Mouse (Mus musculus): Measurements from ENCODE around the gene Elf4. TPM values are rescaled to one million over a fixed set of nuclear protein-coding genes. Genes with fewer than 3 reads are reported as not detected.
"Not testable (repeated sequence)": the region's sequence is repeated elsewhere in the genome, so short reads cannot be mapped to it uniquely, and the experiment has no call there.

The Elf4 gene
- total RNA-seq, 4 experiments from 2014 or later = 11.1 to 18.4 (median 13.9) TPM

- not testable (repeated sequence) for DNase-seq
Measured at GRCm38 (mm10) chrX:48436082-48436481, 26.9 kb downstream of the Elf4 start.

- no peak for DNase-seq
Measured at GRCm38 (mm10) chrX:48435477-48435900, 27.4 kb downstream of the Elf4 start.

GRCm38 (mm10) chrX:48434251-48434650 is 28.7 kb downstream of the Elf4 start:
- DNase-seq = no peak

- no peak for DNase-seq
Measured at GRCm38 (mm10) chrX:48433527-48433899, 29.4 kb downstream of the Elf4 start.

GRCm38 (mm10) chrX:48432599-48433526 is 30.1 kb downstream of the Elf4 start:
- no peak for DNase-seq

GRCm38 (mm10) chrX:48429538-48429937 is 33.4 kb downstream of the Elf4 start:
- DNase-seq = no peak

GRCm38 (mm10) chrX:48429100-48429499 is 33.8 kb downstream of the Elf4 start:
- DNase-seq = no peak

GRCm38 (mm10) chrX:48428642-48429041 is 34.3 kb downstream of the Elf4 start:
- DNase-seq = no peak

- DNase-seq = no peak
Measured at GRCm38 (mm10) chrX:48428241-48428640, 34.7 kb downstream of the Elf4 start.

GRCm38 (mm10) chrX:48425280-48425679 is 37.7 kb downstream of the Elf4 start:
- DNase-seq = no peak

GRCm38 (mm10) chrX:48424583-48424982 is 38.3 kb downstream of the Elf4 start:
- DNase-seq = no peak

- DNase-seq = no peak
Measured at GRCm38 (mm10) chrX:48423671-48424070, 39.3 kb downstream of the Elf4 start.

GRCm38 (mm10) chrX:48422986-48423385 is 39.9 kb downstream of the Elf4 start:
- peak; percentile 55 for DNase-seq

GRCm38 (mm10) chrX:48418417-48418816 is 44.5 kb downstream of the Elf4 start:
- no peak for DNase-seq

- DNase-seq = no peak
Measured at GRCm38 (mm10) chrX:48414291-48414690, 48.6 kb downstream of the Elf4 start.

- DNase-seq = no peak
Measured at GRCm38 (mm10) chrX:48412629-48413028, 50.3 kb downstream of the Elf4 start.

GRCm38 (mm10) chrX:48410388-48410776 is 52.5 kb downstream of the Elf4 start:
- DNase-seq = no peak

GRCm38 (mm10) chrX:48409611-48410387 is 53.1 kb downstream of the Elf4 start:
- peak; percentile 68 for DNase-seq

GRCm38 (mm10) chrX:48405141-48405540 is 57.8 kb downstream of the Elf4 start:
- DNase-seq = no peak

GRCm38 (mm10) chrX:48399994-48400393 is 62.9 kb downstream of the Elf4 start:
- no peak for DNase-seq

- no peak for DNase-seq
Measured at GRCm38 (mm10) chrX:48389380-48389779, 73.6 kb downstream of the Elf4 start.

GRCm38 (mm10) chrX:48385927-48386326 is 77.0 kb downstream of the Elf4 start:
- no peak for DNase-seq

- DNase-seq = no peak
Measured at GRCm38 (mm10) chrX:48383643-48384042, 79.3 kb downstream of the Elf4 start.
